Mouse (Mus musculus): Measurements from ENCODE around the gene Ubl7. TPM values are rescaled to one million over a fixed set of nuclear protein-coding genes. Genes with fewer than 3 reads are reported as not detected.

The Ubl7 gene
- total RNA-seq, 1 experiment: 21.2 TPM

DNA sequence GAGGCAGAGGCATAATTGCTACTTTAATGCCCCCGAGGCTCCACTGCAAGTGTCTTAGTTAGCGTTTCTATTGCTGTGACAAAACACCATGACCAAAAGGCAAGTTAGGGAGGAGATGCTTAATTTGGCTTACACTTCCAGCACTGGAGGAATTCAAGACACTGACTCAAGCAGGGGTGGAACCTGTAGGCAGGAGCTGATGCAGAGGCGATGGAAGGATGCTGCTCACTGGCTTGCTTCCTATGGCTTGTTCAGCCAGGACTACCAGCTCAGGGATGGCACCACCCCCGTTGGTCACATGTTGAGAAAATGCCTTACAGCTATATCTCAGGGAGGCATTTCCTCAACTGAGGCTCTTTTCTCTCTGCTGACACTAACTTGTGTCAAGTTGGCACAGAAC, 8.6 kb upstream of the Ubl7 start:
- Histone ChIP-seq H3K9me3 (ENCODE audit: control insufficient read depth, insufficient read depth, low read depth, low read length) (no peaks in the 10 kb centered on the region), H3K36me3 (ENCODE audit: control insufficient read depth, insufficient read depth, low read length, poor library complexity, severe bottlenecking) (no peaks in the 10 kb centered on the region), H3K9ac (ENCODE audit: insufficient read depth, low read depth, low read length, poor library complexity, severe bottlenecking) (no peak overlapping the region), H3K4me1 (ENCODE audit: control insufficient read depth in 2 of 2, insufficient read depth in 2 of 2, low read length in 2 of 2, poor library complexity in 1 of 2) (peaks cover 5 to 9% of the 10 kb centered on the region in 2 experiments; a peak in 2 of 4 replicates), H3K4me3 (ENCODE audit: insufficient read depth in 1 of 2, low read depth in 1 of 2, low read length in 2 of 2, poor library complexity in 1 of 2, severe bottlenecking in 1 of 2) (no peak overlapping the region), H3K27ac (ENCODE audit: insufficient read depth, low read depth, low read length, poor library complexity, severe bottlenecking) (no peak overlapping the region)
- TF ChIP-seq MAFK (IDR thresholded peaks at IDR 0.05; ENCODE audit: insufficient read depth, low read depth, low read length): no peak
- no peak for TF ChIP-seq HCFC1 (IDR thresholded peaks at IDR 0.05; ENCODE audit: borderline replicate concordance, insufficient read depth, low read length)
- in situ Hi-C loops (cut with MboI; ENCODE audit: low sequenced_read_pairs in 2 of 2, unreplicated experiment in 2 of 2): no loop called here
- no peak for DNase-seq (ENCODE audit: low read depth, low spot score)

DNA sequence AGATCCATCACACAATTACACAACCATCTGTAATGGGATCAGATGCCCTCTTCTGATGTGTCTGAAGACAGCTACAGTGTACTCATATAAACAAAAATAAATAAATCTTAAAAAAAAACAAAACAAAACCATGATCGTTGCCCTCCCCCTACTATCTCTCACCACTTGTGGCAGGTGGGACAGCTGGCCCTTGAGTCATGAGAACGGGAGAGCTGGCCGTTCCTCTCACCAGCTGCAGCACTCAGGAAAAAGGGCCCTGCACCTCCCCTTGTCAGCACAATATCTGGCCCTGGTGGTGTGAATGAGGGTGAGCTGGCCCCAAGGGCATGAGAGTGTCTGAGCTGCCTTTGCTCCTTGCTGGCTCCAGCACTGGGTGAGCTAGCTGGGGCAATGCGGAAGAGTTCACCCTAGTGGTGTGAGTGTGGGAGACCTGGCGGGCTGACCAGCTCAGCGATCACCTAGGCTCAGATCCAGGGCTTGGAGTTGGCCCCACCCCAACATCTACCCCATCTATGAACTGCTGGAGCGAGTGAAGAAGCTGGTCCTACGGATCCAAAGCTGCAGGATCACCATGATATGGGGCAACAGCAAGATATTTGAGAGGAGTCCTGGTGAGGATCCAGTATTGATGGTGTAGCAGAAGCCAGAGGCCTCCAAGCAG, 7.1 kb upstream of the Ubl7 start:
- Histone ChIP-seq H3K9ac (ENCODE audit: insufficient read depth, low read depth, low read length, poor library complexity, severe bottlenecking) (no peak overlapping the region), H3K9me3 (ENCODE audit: control insufficient read depth, insufficient read depth, low read depth, low read length) (no peaks in the 10 kb centered on the region), H3K27ac (ENCODE audit: insufficient read depth, low read depth, low read length, poor library complexity, severe bottlenecking) (no peak overlapping the region), H3K36me3 (ENCODE audit: control insufficient read depth, insufficient read depth, low read length, poor library complexity, severe bottlenecking) (no peaks in the 10 kb centered on the region), H3K4me1 (ENCODE audit: control insufficient read depth in 2 of 2, insufficient read depth in 2 of 2, low read length in 2 of 2, poor library complexity in 1 of 2) (peaks cover 5 to 9% of the 10 kb centered on the region in 2 experiments; a peak in 2 of 4 replicates), H3K4me3 (ENCODE audit: insufficient read depth in 1 of 2, low read depth in 1 of 2, low read length in 2 of 2, poor library complexity in 1 of 2, severe bottlenecking in 1 of 2) (no peak overlapping the region)
- TF ChIP-seq MAFK (IDR thresholded peaks at IDR 0.05; ENCODE audit: insufficient read depth, low read depth, low read length) (no peak), HCFC1 (IDR thresholded peaks at IDR 0.05; ENCODE audit: borderline replicate concordance, insufficient read depth, low read length) (no peak), ZNF384 (IDR thresholded peaks at IDR 0.05; ENCODE audit: low read depth, low read length) (no peak), ZC3H11A (IDR thresholded peaks at IDR 0.05; ENCODE audit: borderline replicate concordance, low read depth, low read length) (no peak), CHD2 (IDR thresholded peaks at IDR 0.05; ENCODE audit: low read depth, low read length) (no peak)
- no peak for DNase-seq (ENCODE audit: low read depth, low spot score)
- in situ Hi-C loops (cut with MboI; ENCODE audit: low sequenced_read_pairs in 2 of 2, unreplicated experiment in 2 of 2): no loop called here

DNA sequence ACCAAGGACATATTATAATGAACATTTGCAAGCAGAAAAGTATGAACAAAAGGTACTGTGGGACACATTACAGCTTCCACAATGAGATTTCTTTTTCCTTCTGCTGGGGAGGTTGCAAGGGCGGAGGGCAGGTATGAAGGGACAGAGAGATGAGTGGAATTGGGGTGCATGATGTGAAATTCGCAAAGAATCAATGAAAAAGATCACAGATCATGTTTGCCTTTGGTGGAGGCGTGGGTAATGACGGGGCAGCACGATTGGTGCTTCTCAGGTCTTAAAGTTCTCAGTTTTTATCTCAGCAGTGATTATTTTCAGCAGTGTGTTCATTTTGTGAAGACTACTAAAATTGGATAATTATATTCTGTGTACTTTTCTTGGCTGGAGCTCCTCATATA, 6.5 kb upstream of the Ubl7 start:
- Histone ChIP-seq H3K27ac (ENCODE audit: insufficient read depth, low read depth, low read length, poor library complexity, severe bottlenecking) (no peak overlapping the region), H3K9me3 (ENCODE audit: control insufficient read depth, insufficient read depth, low read depth, low read length) (no peaks in the 10 kb centered on the region), H3K4me3 (ENCODE audit: insufficient read depth in 1 of 2, low read depth in 1 of 2, low read length in 2 of 2, poor library complexity in 1 of 2, severe bottlenecking in 1 of 2) (no peak overlapping the region), H3K9ac (ENCODE audit: insufficient read depth, low read depth, low read length, poor library complexity, severe bottlenecking) (no peak overlapping the region), H3K4me1 (ENCODE audit: control insufficient read depth in 2 of 2, insufficient read depth in 2 of 2, low read length in 2 of 2, poor library complexity in 1 of 2) (peaks cover 5 to 9% of the 10 kb centered on the region in 2 experiments; a peak in 2 of 4 replicates), H3K36me3 (ENCODE audit: control insufficient read depth, insufficient read depth, low read length, poor library complexity, severe bottlenecking) (no peaks in the 10 kb centered on the region)
- TF ChIP-seq ZNF384 (IDR thresholded peaks at IDR 0.05; ENCODE audit: low read depth, low read length) (no peak), CHD2 (IDR thresholded peaks at IDR 0.05; ENCODE audit: low read depth, low read length) (no peak), ZC3H11A (IDR thresholded peaks at IDR 0.05; ENCODE audit: borderline replicate concordance, low read depth, low read length) (no peak), MAFK (IDR thresholded peaks at IDR 0.05; ENCODE audit: insufficient read depth, low read depth, low read length) (no peak), HCFC1 (IDR thresholded peaks at IDR 0.05; ENCODE audit: borderline replicate concordance, insufficient read depth, low read length) (no peak)
- in situ Hi-C loops (cut with MboI; ENCODE audit: low sequenced_read_pairs in 2 of 2, unreplicated experiment in 2 of 2): no loop called here
- no peak for DNase-seq (ENCODE audit: low read depth, low spot score)

DNA sequence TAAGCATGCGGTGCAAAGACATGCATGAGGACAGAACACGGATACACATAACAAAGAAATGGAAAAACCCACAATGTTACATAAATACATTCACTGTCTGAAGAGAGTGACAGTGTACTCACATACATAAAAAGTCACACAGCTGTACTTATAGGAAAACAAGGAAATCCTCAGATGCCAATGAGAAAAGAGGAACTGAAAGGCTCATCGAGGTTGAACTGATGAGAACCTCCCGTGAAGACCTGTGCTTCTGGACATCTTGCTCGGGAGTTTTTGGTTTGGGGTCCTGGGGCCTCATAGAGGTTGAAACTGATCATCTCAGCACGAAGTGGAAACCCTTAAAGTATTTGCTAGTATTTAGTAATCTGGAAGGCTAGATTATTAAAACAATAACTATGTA, 3.6 kb upstream of the Ubl7 start:
- Histone ChIP-seq H3K9ac (ENCODE audit: insufficient read depth, low read depth, low read length, poor library complexity, severe bottlenecking) (no peak overlapping the region), H3K4me1 (ENCODE audit: control insufficient read depth in 2 of 2, insufficient read depth in 2 of 2, low read length in 2 of 2, poor library complexity in 1 of 2) (peaks cover 0 to 3% of the 10 kb centered on the region in 2 experiments; a peak in 2 of 4 replicates), H3K27ac (ENCODE audit: insufficient read depth, low read depth, low read length, poor library complexity, severe bottlenecking) (no peak overlapping the region), H3K9me3 (ENCODE audit: control insufficient read depth, insufficient read depth, low read depth, low read length) (no peaks in the 10 kb centered on the region), H3K36me3 (ENCODE audit: control insufficient read depth, insufficient read depth, low read length, poor library complexity, severe bottlenecking) (no peaks in the 10 kb centered on the region), H3K4me3 (ENCODE audit: insufficient read depth in 1 of 2, low read depth in 1 of 2, low read length in 2 of 2, poor library complexity in 1 of 2, severe bottlenecking in 1 of 2) (no peak overlapping the region)
- in situ Hi-C loops (cut with MboI; ENCODE audit: low sequenced_read_pairs in 2 of 2, unreplicated experiment in 2 of 2): no loop called here
- DNase-seq (ENCODE audit: low read depth, low spot score): no peak
- TF ChIP-seq CHD2 (IDR thresholded peaks at IDR 0.05; ENCODE audit: low read depth, low read length): no peak
- TF ChIP-seq ZC3H11A (IDR thresholded peaks at IDR 0.05; ENCODE audit: borderline replicate concordance, low read depth, low read length): no peak
- no peak for TF ChIP-seq HCFC1 (IDR thresholded peaks at IDR 0.05; ENCODE audit: borderline replicate concordance, insufficient read depth, low read length)
- no peak for TF ChIP-seq ZNF384 (IDR thresholded peaks at IDR 0.05; ENCODE audit: low read depth, low read length)
- TF ChIP-seq MAFK (IDR thresholded peaks at IDR 0.05; ENCODE audit: insufficient read depth, low read depth, low read length): no peak
